Mouse (Mus musculus) layer of hippocampus, postnatal 14 days (tissue): Measurements from ENCODE around the gene Fasn. TPM values are rescaled to one million over a fixed set of nuclear protein-coding genes. Genes with fewer than 3 reads are reported as not detected.
"Not testable (repeated sequence)": the region's sequence is repeated elsewhere in the genome, so short reads cannot be mapped to it uniquely, and the experiment has no call there.

Experiments
- DNase-seq, 2 experiments: peaks; one replicate each; pipeline ENCODE4 v3.0.0; 2021 to 2022; ENCODE audit warnings: low spot score in 2 of 2, mixed read lengths in 1 of 2
- total RNA-seq, 2 experiments: library from RNA; stranded (reverse); gene quantifications; 2 replicates each; pipeline ENCODE4 v1.2.3; 2021

Fasn gene
- total RNA-seq, 2 experiments from 2014 or later: 223 to 257 TPM

DNA sequence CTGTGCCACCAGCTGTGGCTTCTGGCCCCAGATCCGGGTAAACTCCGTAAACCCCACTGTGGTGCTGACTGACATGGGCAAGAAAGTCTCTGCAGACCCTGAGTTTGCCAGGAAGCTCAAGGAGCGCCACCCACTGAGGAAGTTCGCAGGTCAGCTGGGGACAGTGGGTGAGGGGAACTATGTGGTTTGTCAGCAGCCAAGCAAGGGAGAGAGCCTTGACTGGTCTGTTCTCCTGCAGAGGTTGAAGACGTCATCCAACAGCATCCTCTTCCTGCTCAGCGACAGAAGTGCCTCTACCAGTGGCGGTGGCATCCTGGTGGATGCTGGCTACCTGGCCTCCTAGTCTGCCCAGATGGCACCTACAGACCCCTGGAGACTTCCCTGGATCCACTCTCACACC lies 57.3 kb downstream of the Fasn start:
- DNase-seq: not testable (repeated sequence)

DNA sequence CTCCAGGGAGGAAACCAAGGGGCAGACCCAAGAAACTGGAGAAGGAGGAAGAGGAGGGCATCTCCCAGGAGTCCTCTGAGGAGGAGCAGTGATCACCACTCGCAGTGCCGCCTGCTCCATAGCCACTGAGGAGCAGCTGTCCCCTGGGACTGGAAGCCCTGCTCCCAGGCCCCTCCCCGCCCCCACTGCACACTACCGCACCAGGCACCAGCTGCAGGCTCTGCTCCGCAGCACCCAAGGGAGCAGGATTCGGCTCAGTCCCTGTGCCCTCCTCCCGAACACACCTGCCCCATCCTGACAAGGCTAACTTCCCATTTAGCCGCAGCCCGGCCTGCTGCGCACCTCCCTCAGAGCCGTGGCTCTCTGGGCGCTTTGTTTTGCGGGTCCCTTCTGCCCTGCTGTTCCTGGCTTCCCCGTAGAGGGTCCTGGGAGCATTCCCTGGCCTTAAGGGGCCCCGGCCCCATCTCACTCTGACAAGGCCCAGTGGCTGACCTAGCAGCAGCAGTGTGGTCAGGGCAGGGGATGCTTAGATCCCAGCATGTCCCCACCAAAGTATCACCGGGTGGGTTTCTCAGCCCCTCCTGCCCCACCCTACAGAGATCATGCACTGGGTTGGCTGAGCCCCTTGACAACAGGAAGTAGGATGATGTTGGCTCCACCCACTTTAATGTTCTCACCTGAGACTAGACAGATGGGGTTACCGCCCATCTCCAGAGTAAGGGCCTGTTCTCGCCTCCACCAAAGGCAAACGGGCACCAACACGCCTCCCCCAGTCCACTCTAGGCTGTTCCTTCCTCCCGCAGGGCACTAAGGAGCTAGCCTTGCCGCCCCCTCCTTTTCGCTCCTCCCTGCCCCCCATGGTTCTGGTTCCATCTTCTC lies 61.0 kb downstream of the Fasn start:
- DNase-seq: not testable (repeated sequence)

- DNase-seq: not testable (repeated sequence)
Observed at GRCm38 (mm10) chr11:120762672-120763041, 61.7 kb downstream of the Fasn start, which contains the start of gene Hmga1b. Gene Hmga1b (plus strand): TSS chr11:120762794.

GRCm38 (mm10) chr11:120761811-120762671 lies 62.3 kb downstream of the Fasn start:
- DNase-seq: no peak

GRCm38 (mm10) chr11:120760236-120760635 lies 64.1 kb downstream of the Fasn start:
- DNase-seq: no peak

Other genes starting within 250 kb of the Fasn start
- gene Arhgdia, start 242.9 kb downstream of the Fasn start, total RNA-seq: 100 to 1,000 TPM; 366 to 384 TPM
- gene Alyref, start 226.2 kb downstream of the Fasn start, total RNA-seq: 10 to 100 TPM; 69.3 to 77.0 TPM
- gene Anapc11, start 226.1 kb downstream of the Fasn start, total RNA-seq: 10 to 100 TPM; 88.0 to 96.5 TPM
- 1 to 10 TPM; 2.3 to 2.7 TPM for gene Npb, start 216.1 kb downstream of the Fasn start, total RNA-seq
- 100 to 1,000 TPM; 150 TPM for gene Pcyt2, start 206.6 kb downstream of the Fasn start, total RNA-seq
- gene Sirt7, start 199.3 kb downstream of the Fasn start, total RNA-seq: 10 to 100 TPM; 35.0 to 35.4 TPM
- 10 to 100 TPM; 85.5 to 89.8 TPM for gene Mafg, start 190.9 kb downstream of the Fasn start, total RNA-seq
- 1 to 10 TPM; 4.7 to 5.1 TPM for gene Pycr1, start 180.8 kb downstream of the Fasn start, total RNA-seq
- 1 to 10 TPM; 3.0 to 3.5 TPM for gene Myadml2, start 176.4 kb downstream of the Fasn start, total RNA-seq
- 10 to 100 TPM in 1 of 2 experiments, 1 to 10 TPM in 1; 7.9 to 10.2 TPM for gene Notum, start 163.4 kb downstream of the Fasn start, total RNA-seq
- 10 to 100 TPM; 54.2 to 58.9 TPM for gene Aspscr1, start 151.6 kb downstream of the Fasn start, total RNA-seq
- 10 to 100 TPM; 26.8 to 28.9 TPM for gene Cenpx, start 110.8 kb downstream of the Fasn start, total RNA-seq
- gene Lrrc45, start 110.6 kb downstream of the Fasn start, total RNA-seq: 10 to 100 TPM; 56.0 to 58.2 TPM
- 10 to 100 TPM; 83.9 to 98.6 TPM for gene Rac3, start 103.1 kb downstream of the Fasn start, total RNA-seq
- 10 to 100 TPM; 10.4 to 12.0 TPM for gene Dcxr, start 97.3 kb downstream of the Fasn start, total RNA-seq
- gene Cbr2, start 92.4 kb downstream of the Fasn start, total RNA-seq: 1 to 10 TPM; 2.1 to 2.2 TPM
- 10 to 100 TPM; 16.1 to 21.9 TPM for gene Hmga1b, start 61.8 kb downstream of the Fasn start, total RNA-seq
- gene Rfng, start 40.3 kb downstream of the Fasn start, total RNA-seq: 10 to 100 TPM; 79.0 to 81.2 TPM
- gene Gps1, start 40.3 kb downstream of the Fasn start, total RNA-seq: 100 to 1,000 TPM; 137 to 138 TPM
- 10 to 100 TPM; 40.1 to 45.5 TPM for gene Dus1l, start 28.1 kb downstream of the Fasn start, total RNA-seq
- gene Ccdc57, start 108.3 kb upstream of the Fasn start, total RNA-seq: 1 to 10 TPM; 5.7 to 7.8 TPM
- gene Slc16a3, start 123.9 kb upstream of the Fasn start, total RNA-seq: 1 to 10 TPM; 2.1 to 3.3 TPM
- 100 to 1,000 TPM; 123 to 126 TPM for gene Csnk1d, start 166.8 kb upstream of the Fasn start, total RNA-seq
- gene Cd7, start 214.9 kb upstream of the Fasn start, total RNA-seq: not detected
- not detected for gene Sectm1b, start 239.0 kb upstream of the Fasn start, total RNA-seq